Mouse (Mus musculus): ENCODE measurements around the gene Ssr1.
A peak's percentile ranks its signal among the peaks of the same experiment; 100 is the strongest.

DNA sequence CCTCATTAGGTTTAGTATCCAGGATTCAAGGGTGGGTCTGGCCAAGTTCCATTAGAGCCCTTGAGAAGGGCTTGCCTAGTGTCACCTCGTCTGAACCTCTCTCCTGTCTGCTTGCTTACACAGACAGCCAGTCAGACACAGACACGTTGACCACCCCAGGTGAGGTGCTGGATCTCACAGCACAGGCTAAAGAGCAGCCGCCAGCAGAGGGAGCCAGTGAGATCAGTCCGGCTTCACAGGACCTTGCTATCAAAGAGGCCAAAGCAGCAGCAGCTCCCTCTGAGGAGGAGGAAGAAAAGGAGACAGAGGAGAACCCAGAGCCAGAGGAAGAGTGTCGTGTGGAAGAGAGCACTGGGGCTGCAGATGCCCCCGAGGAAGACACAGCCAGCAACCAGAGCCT is 47.3 kb downstream of the Ssr1 start:
- TF ChIP-seq CTCF (IDR thresholded peaks at IDR 0.05; ENCODE audit: insufficient read depth, low read depth, low read length) (peak; percentile 73), POLR2A (IDR thresholded peaks at IDR 0.05; ENCODE audit: insufficient read depth, low read depth, low read length) (no peak)

Measured in olfactory bulb, adult 2 months (tissue).